Mouse (Mus musculus) adrenal gland, adult 2 months (tissue): ENCODE measurements around the gene Matn1. TPM values are rescaled to one million over a fixed set of nuclear protein-coding genes. Genes with fewer than 3 reads are reported as not detected.

Source experiments
- DNase-seq: peaks from one replicate; pipeline ENCODE4 v3.0.0; 2021
- long read RNA-seq: library from polyadenylated mRNA; stranded (forward); transcript quantifications from one replicate; pipeline ENCODE4 v2.0.0, GENCODE M21; 2021
- polyA plus RNA-seq: library from polyadenylated mRNA; depleted of rRNA; stranded (reverse); fragments of >200 nt; gene quantifications from 2 replicates; pipeline ENCODE4 v1.2.3, GENCODE M21; 2012; rRNA removed
- total RNA-seq, 2 experiments: library from RNA; stranded (reverse); gene quantifications; 2 replicates each; pipeline ENCODE4 v1.2.3; 2021

Gene Matn1
- not detected for total RNA-seq
- not detected in 2 replicates for polyA plus RNA-seq
- long read RNA-seq, result 0 reads

DNA sequence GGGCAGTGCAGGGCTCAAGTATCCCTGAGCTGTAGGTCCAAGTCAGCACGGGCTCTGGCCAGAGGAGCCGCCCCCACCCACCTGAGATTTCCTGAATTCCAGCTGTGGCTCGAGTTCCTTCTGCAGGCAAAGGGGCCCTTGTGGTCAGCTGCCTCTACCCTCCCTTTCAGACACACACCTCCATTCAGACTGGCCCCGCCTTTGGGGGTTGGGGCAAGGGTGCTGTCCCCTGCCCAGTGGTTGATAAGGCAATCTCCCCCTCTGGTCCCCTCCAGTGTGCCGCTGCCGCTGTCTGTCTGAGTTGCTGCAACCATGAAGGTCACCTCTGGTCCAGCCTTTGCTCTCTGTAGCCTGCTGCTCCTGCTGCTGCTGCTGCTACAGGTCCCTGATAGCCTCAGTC is at the start of gene Matn1:
Gene Matn1, plus strand, starts transcription at position 274 of the 400 bp plus-strand sequence.
- no peak for DNase-seq

- DNase-seq, result no peak
Measured at GRCm38 (mm10) chr4:130895701-130896100, 48.5 kb upstream of the Matn1 start.

- DNase-seq, result no peak
Measured at GRCm38 (mm10) chr4:130896372-130896771, 47.8 kb upstream of the Matn1 start.

DNA sequence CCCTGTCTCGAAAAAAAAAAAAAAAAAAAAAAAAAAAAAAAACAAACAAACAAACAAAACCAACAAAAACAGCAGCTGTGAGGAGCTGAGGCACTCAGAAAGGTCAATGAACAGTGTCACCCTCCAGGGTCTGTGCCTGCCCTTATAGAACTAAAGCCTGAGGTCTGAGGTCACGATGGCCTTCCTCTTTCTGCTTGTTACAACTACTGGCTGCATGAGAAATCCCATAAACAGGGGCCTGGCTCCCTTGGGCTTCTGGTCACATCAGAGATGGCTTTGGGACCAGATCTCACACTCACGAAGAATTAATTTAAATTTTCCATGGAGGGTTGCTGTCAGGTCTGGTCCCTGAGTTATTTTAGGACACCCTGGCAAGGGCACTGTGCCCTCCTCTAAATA is 44.8 kb upstream of the Matn1 start:
- DNase-seq, result no peak

DNA sequence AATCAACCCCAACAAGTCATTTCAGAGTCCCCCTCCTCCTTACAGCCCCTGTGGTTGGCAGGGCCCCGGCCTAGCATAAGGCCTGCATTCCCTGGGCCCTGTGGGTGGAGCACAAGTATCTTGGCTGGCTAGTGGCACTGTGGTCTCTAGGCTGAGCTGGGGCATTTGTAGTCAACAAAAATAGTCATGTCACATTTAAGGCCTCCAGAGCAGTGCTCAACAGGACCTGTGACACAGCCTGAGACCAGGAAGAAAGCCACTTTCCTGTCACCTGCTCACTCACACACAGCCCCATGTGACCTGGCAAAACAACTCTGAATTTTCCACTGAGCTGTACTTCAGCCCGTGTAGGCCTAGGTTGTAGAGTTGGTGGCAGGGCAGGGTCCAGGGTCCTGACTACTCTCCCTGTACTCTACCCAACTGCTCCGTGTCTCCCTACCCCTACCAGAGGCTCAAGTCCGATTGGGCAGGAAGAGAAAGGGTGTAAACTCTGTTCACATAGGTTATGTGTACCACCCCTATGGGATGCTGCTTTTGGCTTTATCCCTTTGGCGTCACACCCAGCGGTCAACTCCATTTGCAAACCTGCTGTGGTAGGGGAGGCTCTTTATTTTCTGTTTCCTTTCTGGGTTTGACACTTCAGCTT is 44.3 kb upstream of the Matn1 start:
- DNase-seq, result no peak

GRCm38 (mm10) chr4:130900746-130901145 is 43.4 kb upstream of the Matn1 start:
- DNase-seq, result no peak

DNA sequence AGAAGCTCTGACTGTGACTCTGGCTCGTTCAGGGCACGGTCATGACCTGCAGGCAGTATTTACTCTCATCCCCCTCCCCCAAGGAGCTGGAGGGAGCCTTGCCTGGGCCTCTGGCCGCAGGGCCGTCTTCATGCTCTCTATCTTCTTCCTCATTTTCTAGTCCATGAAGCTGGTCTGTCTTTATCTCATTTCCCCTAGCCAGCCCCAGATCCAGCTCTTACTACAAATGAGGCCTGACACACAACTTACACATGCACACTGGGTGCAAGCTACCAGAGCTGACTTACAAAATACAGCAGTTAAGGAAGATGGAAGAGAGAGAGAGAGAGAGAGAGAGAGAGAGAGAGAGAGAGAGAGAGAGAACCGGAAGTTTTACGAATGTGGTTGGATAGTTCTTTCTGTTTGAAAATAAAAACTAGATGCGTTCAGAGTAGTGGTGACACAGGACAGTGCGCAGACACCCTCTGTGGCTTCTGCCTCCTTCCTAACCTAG is 41.9 kb upstream of the Matn1 start:
- DNase-seq, result no peak

- DNase-seq, result no peak
Measured at GRCm38 (mm10) chr4:130905025-130905424, 39.2 kb upstream of the Matn1 start.

DNA sequence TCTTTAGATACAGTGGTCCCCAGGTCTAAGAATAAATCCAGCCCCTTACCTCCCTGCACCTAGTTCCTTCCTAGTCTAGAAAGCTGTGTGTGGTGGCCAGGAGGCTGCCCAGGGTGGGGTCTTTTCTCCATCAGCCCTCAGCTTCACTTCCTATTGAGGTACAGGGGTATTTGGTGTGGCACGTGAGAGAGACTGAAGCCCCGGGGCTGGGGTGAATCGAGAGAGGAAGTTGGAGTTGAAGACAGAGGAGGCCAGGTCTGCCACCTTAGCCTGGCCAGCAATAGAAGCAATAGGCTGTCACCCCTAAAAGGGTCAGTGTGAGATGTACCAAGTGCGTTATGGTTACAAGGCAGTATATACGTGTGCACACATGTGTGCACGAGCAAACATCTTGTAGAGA is 38.3 kb upstream of the Matn1 start:
- DNase-seq, result no peak

DNA sequence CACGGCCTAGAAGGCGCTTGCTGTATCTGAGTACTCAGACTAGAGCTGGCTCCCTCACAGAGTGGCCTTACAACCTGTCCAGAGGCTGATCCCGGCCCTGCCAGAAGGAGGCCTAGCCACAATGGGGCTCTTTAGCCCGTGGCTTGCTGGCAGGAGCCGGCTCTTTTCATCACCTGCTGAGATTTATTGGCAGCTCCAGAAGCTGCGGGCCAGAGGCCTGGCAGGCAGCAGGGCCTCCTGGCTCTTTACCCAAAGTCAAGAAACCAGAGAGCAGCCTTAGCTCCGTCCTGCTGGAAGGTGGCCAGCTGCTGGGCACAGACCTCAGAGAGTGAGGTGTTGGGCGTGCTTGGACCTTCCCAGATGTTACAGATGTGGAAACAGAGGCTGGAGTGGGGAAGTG is 37.9 kb upstream of the Matn1 start:
- peak; percentile 69 for DNase-seq

GRCm38 (mm10) chr4:130907200-130908069 is 36.8 kb upstream of the Matn1 start:
- no peak for DNase-seq

DNA sequence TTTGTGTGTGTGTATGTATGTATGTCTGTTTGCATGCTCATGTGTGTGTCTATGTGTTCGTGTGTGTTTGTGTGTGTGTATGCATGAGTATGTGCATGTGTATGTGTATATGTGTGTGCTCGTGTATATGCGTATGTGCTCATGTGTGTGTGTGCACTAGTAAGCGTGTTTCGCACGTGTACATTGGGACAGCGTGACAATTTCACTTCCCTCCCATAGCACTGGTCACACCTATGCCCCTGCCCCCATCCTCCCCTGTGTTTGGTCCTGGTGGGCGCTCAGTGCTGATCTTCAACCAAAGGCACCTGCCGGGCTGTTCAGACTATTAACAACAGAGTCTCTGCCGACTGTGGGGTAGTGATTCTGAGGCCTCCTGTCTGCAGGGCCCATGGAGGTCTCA is 36.1 kb upstream of the Matn1 start:
- DNase-seq, result no peak

DNA sequence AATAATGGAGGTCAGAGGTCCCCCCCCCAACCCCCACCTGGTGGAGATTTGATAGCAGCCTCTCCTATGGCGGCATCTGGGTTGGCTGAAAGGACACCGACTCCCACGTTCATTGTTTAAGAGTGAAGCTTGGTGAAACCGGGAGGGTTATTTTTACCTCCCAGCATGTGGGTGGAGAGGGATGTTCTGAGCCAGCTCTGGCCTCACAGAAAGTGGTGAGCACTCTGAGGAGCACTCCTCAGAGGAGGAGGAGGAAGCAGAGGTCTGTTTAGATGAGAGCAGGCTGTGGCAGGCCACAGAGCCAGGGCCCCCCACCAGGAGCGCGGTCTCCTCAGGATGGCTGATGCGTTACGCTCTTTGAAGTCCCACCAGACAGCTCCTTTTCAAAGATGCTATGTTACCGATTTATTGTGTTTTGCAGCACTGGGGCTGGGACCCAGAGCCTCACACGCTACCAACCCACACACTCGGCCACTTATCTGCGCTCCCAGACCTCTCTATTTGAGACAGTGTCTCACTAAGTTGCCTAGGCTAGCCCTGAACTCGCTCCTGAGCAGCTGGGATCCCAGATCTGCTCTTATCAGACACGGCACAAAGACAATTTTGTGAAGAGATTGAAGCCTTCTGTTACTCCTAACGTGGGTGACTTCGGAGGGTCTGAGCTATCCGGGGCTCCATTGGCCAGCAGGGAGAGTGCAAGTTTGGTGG is 34.9 kb upstream of the Matn1 start:
- DNase-seq, result no peak

- DNase-seq, result no peak
Measured at GRCm38 (mm10) chr4:130910666-130911065, 33.5 kb upstream of the Matn1 start.

GRCm38 (mm10) chr4:130912626-130913025 is 31.6 kb upstream of the Matn1 start:
- DNase-seq, result no peak

DNA sequence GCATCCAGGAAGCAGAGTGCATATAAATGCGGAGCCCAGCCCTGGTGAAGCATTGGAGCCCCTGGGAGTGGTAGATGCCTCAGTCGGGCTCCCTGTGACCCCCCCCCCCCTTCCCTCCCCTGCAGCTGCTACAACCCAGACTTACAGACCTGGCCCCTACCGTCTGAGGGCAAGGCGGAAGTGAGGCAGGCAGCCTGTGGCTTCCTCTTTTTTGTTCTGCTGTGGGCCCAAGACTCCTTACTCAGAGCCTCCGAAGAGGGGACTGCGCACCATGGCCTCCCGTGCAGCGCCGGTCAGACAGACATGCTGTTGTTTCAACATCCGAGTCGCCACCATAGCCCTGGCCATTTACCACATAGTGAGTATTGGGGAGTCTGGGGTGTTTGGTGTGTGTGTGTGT is 31.1 kb upstream of the Matn1 start, which contains the start of gene Laptm5:
Gene Laptm5, plus strand, starts transcription at position 49 of the 400 bp plus-strand sequence.
- peak; percentile 19 for DNase-seq

GRCm38 (mm10) chr4:130913511-130913910 is 30.7 kb upstream of the Matn1 start:
- DNase-seq, result no peak

- DNase-seq, result no peak
Measured at GRCm38 (mm10) chr4:130914011-130914410, 30.2 kb upstream of the Matn1 start.

DNA sequence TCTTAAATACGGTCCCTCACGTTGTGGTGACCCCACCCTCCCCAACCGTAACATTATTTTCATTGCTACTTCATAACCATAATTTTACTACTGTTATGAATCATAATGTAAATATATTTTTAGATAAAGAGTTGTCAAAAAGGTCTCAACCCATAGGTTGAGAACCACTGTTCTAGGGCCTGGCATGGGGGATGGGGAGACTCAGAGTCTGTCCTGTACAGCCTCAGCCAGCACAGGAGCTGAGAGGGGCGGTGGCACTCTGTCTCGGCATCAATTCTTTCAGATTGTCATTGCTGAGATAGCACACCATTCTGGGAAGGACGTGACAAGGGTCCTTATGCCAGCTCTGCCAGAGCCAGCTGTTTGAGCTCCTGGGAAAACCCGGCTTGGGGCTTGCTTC is 29.7 kb upstream of the Matn1 start:
- no peak for DNase-seq

GRCm38 (mm10) chr4:130915006-130915667 is 29.0 kb upstream of the Matn1 start:
- no peak for DNase-seq

DNA sequence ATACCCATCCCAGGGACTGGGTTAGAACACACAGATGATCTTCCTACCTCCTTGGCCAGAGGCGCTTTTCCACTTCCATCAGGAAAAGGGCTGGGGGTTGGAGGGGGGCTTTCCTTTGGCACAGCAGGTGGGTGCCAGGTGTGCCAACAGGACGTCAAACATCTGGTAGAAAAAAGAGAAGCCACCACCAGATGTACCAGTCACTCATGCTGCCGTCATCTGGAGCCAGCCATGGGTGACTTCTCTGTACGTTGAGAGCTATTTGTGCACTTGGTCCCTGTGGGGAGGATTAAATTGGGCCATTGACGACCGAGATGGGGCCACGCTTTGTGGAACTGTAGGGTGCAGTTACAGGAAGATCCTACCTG is 28.5 kb upstream of the Matn1 start:
- no peak for DNase-seq

DNA sequence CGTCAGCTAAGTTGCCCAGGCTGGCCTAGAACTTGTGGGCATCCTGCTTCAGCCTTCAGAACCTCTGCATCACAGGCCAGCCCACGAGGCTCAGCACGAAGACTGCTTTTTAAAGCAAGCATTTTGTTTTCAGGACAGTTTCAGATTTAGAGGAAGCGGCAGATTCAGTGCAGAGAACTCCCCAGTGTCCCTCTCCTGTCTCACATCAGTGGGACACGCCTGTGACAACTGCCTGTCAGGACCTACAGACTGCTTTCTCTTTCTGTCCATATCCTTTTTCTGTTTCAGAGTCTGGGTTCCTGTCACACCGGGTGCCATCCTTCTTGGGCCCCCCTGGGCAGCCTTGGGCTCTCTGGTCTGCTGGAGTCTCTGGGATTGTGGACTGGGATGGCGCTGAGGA is 27.5 kb upstream of the Matn1 start:
- DNase-seq, result no peak
